Mouse (Mus musculus) liver, embryonic 14 days (tissue): ENCODE results near the gene Mustn1. TPM values are rescaled to one million over a fixed set of nuclear protein-coding genes. Genes with fewer than 3 reads are reported as not detected.

ENCODE experiments used
- polyA plus RNA-seq: library from polyadenylated mRNA; depleted of rRNA; stranded (reverse); fragments of >200 nt; gene quantifications from 2 replicates; pipeline ENCODE4 v1.2.3, GENCODE M21; 2012; rRNA removed

The Mustn1 gene
- 0.68 and 0.80 TPM in 2 replicates for polyA plus RNA-seq

DNA sequence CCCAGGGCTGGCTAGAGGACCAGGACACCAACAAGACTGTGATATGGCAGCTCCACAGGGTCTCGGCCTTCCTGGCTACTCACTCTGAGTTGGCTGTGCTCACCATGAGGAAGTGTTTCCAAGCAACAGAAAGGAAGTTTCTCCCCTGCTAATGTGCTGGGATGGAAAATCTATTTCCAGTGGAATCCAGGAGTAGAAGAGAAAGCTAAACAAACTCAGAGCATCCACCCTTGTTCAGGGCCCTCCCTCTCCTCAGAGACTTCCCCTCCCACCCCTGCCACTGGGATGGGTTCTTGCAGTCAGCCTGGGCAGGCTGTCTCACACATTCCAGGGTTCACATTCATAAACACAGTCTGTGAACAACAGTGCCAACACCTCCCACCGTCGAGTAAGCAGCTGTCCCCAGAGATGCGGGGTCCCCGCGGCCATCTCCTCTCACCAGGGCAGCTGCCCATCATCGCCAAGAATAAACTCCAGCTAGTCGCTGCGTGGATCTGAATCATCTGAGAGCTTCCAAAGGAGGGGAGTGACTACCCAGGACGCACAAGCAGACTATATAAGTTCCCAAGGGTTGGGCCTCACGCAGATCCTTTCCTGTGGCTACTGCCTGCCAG lies at the start of gene Mustn1:
Gene Mustn1 (plus strand): TSS at position 243 of the 614 bp plus-strand sequence.

DNA sequence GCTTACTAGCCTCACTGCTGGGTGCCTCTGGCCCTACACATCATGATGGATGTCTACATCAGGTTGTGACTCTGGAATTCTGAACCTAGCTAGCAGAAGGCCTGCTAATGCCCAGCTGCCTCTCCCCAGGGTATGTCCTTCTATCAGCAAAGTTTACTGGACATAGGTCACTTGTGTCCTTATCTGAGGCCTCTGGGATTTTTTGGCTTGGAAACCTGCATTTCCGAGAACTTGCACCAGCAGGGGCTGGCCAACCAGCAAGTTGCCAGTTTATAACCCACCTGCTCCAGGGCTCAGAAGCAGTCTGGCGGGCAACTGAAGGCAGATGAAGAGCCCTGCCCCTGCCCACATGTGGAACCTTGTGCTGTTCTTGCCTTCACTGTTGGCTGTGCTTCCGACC lies 7.2 kb downstream of the Mustn1 start, which contains the start of gene Itih4:
Gene Itih4 (plus strand): TSS at position 273 of the 400 bp plus-strand sequence.

DNA sequence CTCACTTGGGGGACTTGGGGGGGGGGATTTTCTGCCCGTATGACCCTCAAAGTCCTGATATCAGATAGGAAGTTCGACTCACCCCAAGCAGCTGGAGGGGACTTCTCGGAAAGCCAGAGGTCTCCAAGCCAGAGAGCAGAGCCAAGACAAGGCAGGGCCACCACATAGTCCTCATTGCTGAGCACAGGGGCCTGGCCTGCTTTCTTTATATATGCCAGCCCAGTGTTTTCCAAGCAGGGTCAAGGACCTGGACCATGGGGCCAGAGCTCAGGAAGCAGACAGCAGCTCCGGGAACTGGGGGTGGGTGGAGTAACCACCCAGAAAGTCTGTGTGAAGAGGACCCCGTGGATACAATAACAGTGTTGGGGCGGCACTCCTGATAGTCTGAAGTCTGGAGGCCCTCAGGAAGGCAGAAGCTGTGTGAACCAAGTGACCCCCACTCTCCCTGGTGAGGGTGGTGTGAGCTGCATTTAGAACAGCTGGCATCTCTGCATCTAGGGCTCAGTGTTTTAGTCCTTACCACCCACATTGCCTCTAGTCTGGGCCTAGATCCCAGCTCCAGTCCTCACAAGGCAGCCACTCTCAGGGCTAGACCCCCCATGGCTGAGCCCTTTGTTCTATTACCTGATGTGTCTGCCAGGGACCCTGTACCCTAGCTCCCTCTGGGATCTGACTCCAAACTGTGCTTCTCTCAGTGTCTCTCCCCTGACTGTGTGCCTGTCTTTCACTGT lies 44.5 kb downstream of the Mustn1 start, which contains the start of gene Itih3:
Gene Itih3 (minus strand): TSS at position 386 of the 731 bp plus-strand sequence.

Other genes with a start within 250 kb of the Mustn1 start
- gene Rft1, start 224.8 kb upstream of the Mustn1 start, polyA plus RNA-seq = 3.0 and 3.4 TPM in 2 replicates
- 3.3 and 4.7 TPM in 2 replicates for gene Sfmbt1, start 164.4 kb upstream of the Mustn1 start, polyA plus RNA-seq
- 5.8 and 6.3 TPM in 2 replicates for gene Tmem110, start 53.6 kb upstream of the Mustn1 start, polyA plus RNA-seq
- gene Itih4, start 7.3 kb downstream of the Mustn1 start, polyA plus RNA-seq = 53.8 and 54.5 TPM in 2 replicates
- 141 and 144 TPM in 2 replicates for gene Itih3, start 44.6 kb downstream of the Mustn1 start, polyA plus RNA-seq
- gene Itih1, start 64.1 kb downstream of the Mustn1 start, polyA plus RNA-seq = 25.6 and 28.8 TPM in 2 replicates
- gene Nek4, start 72.2 kb downstream of the Mustn1 start, polyA plus RNA-seq = 2.9 and 3.3 TPM in 2 replicates
- 19.0 and 20.2 TPM in 2 replicates for gene Glt8d1, start 122.2 kb downstream of the Mustn1 start, polyA plus RNA-seq
- 159 and 174 TPM in 2 replicates for gene Spcs1, start 122.5 kb downstream of the Mustn1 start, polyA plus RNA-seq
- 11.2 and 13.4 TPM in 2 replicates for gene Pbrm1, start 139.9 kb downstream of the Mustn1 start, polyA plus RNA-seq
- gene Gnl3, start 140.0 kb downstream of the Mustn1 start, polyA plus RNA-seq = 100 and 101 TPM in 2 replicates
- 25.4 and 28.7 TPM in 2 replicates for gene Smim4, start 249.8 kb downstream of the Mustn1 start, polyA plus RNA-seq